Mouse (Mus musculus) G1E (cell line): Measurements from ENCODE around the gene Klhl5. TPM values are rescaled to one million over a fixed set of nuclear protein-coding genes. Genes with fewer than 3 reads are reported as not detected.
A peak's percentile ranks its signal among the peaks of the same experiment; 100 is the strongest.
"Not testable (repeated sequence)": the region's sequence is repeated elsewhere in the genome, so short reads cannot be mapped to it uniquely, and the experiment has no call there.

Experiments
- ATAC-seq: 2 replicates; pipeline ENCODE4 v1.8.0; 2016; ENCODE audit warnings: mild to moderate bottlenecking; ENCODE audit not compliant: insufficient number of reproducible peaks, poor library complexity, low FRiP score, severe bottlenecking; ENCODE audit errors: extremely low read depth
- DNase-seq: peaks from one replicate; pipeline ENCODE4 v3.0.0; 2012; ENCODE audit warnings: low spot score
- H3K27me3 ChIP-seq: 2 replicates; pipeline ENCODE4 v1.6.1; 2012; ENCODE audit warnings: mild to moderate bottlenecking, low read length, inconsistent platforms; ENCODE audit not compliant: insufficient read depth
- H3K36me3 ChIP-seq: replicated peaks from 2 replicates; pipeline ENCODE3; 2012; ENCODE audit warnings: mild to moderate bottlenecking, inconsistent platforms
- H3K4me1 ChIP-seq: 2 replicates; pipeline ENCODE4 v1.6.1; 2012; ENCODE audit warnings: low read depth, low read length, inconsistent platforms, mixed read lengths; ENCODE audit not compliant: insufficient read depth
- H3K4me3 ChIP-seq: 2 replicates; pipeline ENCODE4 v1.5.1; 2012; ENCODE audit warnings: low read depth, mild to moderate bottlenecking, inconsistent platforms, low read length, moderate library complexity, mixed read lengths
- H3K9me3 ChIP-seq: replicated peaks from 2 replicates; pipeline ENCODE4 v1.6.1; 2012; ENCODE audit warnings: inconsistent platforms
- CTCF ChIP-seq: IDR thresholded peaks from 2 replicates; pipeline ENCODE4 v1.5.1; 2012; ENCODE audit warnings: low read depth, low read length, inconsistent platforms, mixed read lengths
- GATA1 ChIP-seq: IDR thresholded peaks from 2 replicates; pipeline ENCODE4 v1.6.1; 2012; ENCODE audit warnings: borderline replicate concordance, low read length, inconsistent platforms, mixed read lengths
- GATA2 ChIP-seq: IDR thresholded peaks from 2 replicates; pipeline ENCODE4 v1.6.1; 2012; ENCODE audit warnings: low read depth, low read length, inconsistent platforms, borderline replicate concordance
- POLR2AphosphoS5 ChIP-seq: IDR thresholded peaks from 2 replicates; pipeline ENCODE4 v1.6.1; 2012; ENCODE audit warnings: low read depth, low read length, inconsistent platforms; ENCODE audit not compliant: insufficient replicate concordance
- TAL1 ChIP-seq: conservative IDR thresholded peaks from 2 replicates; pipeline ENCODE4 v1.6.1; 2012; ENCODE audit warnings: low read depth, low read length, inconsistent platforms, mixed read lengths
- polyA plus RNA-seq: library from polyadenylated mRNA; stranded (reverse); fragments of >175 nt; gene quantifications from 2 replicates; pipeline ENCODE4 v1.2.3, GENCODE M21; 2012
- total RNA-seq, 2 experiments: library from RNA; stranded (forward) in 1 of 2; stranded (reverse) in 1 of 2; fragments of 200-1000 nt in 1 of 2; fragments of >200 nt in 1 of 2; fragmentation: Nextera tagmentation in 1 of 2; gene quantifications; 2 replicates each; pipeline ENCODE4 v1.2.3; 2014 to 2017

Gene Klhl5
- total and polyA plus RNA-seq, 3 experiments = 0.07 to 4.7 (median 0.49) TPM

DNA sequence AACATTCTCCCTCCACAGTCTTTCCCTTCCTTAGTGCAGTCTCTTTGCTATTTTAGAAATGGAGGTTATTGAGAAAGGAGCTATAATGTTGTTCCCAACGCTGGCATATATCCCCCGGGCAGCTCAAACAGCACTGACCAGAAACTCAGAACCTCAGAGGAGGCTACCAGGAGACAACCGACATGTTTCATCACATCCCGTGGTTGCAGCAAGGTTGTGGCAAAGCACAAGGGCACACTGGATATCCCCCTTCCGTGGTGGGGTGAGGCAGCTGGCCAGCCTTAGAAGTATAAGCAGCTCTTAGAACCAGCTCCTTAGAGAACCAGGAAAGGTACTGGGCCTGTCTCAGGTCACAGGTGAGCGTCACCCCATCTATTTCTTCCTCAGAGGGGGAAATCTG is 5.7 kb upstream of the Klhl5 start:
- no peaks in the 10 kb centered on the region for H3K9me3 ChIP-seq
- DNase-seq (no peak), ATAC-seq (no peak)
- H3K27me3 ChIP-seq = peaks cover 2% of the 10 kb centered on the region; the same call in 1 of the 2 replicates
- no peaks in the 10 kb centered on the region for H3K36me3 ChIP-seq
- H3K4me3 ChIP-seq = no peak overlapping the region
- H3K4me1 ChIP-seq = no peaks in the 10 kb centered on the region
- no peak for TF ChIP-seq CTCF
- TF ChIP-seq TAL1 = no peak
- TF ChIP-seq GATA2 = no peak
- no peak for TF ChIP-seq GATA1
- no peak for TF ChIP-seq POLR2AphosphoS5

DNA sequence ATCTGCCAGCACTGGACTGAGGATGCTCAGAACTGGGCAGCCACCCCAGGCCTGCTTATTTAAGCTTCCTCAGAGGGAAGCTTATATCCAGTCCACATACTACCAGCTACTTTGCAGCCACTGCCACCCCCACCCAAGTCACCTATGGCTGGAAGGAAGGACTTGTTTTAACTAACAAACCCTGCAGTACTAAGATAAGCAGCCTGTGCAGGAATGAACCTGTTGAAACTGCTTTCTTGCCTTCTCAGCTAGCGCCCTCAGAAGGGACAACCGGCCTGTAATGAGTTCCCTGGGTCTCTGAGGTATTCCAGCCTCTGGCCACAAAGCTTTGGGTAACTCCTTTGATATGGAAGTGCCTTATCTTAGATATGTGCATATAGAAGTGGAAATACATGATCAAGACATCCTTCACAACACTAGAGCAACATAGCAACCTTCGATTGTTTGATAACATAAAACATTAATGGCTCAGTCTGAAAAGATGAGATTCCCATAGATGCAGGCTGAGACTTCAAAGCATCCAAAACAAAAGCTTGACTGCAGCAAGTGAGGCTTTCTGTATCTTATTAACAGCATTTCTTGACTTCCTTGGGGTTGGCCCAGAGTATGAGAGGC is 5.2 kb upstream of the Klhl5 start:
- Histone ChIP-seq H3K4me3 (no peak overlapping the region), H3K9me3 (no peaks in the 10 kb centered on the region), H3K4me1 (no peaks in the 10 kb centered on the region), H3K36me3 (no peaks in the 10 kb centered on the region), H3K27me3 (peaks cover 2% of the 10 kb centered on the region; the same call in 1 of the 2 replicates)
- no peak for DNase-seq
- TF ChIP-seq GATA2 = no peak
- no peak for TF ChIP-seq CTCF
- no peak for TF ChIP-seq POLR2AphosphoS5
- TF ChIP-seq TAL1 = no peak
- TF ChIP-seq GATA1 = no peak
- no peak for ATAC-seq

DNA sequence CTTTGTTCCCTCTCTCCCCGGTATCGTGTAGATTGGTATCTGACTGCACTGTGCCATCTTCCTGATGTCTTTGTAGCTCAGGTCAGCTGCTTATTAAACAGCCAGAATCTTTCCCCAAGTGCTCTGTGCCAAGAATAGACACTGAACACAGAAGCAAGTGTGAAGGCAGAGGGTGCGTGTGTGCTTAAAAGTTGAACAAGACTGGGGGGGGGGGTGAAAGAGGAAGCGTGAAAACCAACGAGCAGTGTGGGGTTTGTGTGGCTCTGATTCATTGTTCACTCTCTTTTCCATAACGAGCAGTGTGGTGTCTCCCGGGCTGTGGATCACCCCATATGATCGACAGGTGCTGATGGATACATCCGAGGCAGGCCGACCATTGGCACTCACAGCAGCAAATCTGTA is 4.7 kb upstream of the Klhl5 start:
- no peak overlapping the region for H3K4me3 ChIP-seq
- TF ChIP-seq CTCF = no peak
- DNase-seq (no peak), ATAC-seq (no peak)
- no peaks in the 10 kb centered on the region for H3K9me3 ChIP-seq
- H3K36me3 ChIP-seq = no peaks in the 10 kb centered on the region
- H3K4me1 ChIP-seq = no peaks in the 10 kb centered on the region
- H3K27me3 ChIP-seq = peaks cover 2% of the 10 kb centered on the region; the same call in 1 of the 2 replicates

DNA sequence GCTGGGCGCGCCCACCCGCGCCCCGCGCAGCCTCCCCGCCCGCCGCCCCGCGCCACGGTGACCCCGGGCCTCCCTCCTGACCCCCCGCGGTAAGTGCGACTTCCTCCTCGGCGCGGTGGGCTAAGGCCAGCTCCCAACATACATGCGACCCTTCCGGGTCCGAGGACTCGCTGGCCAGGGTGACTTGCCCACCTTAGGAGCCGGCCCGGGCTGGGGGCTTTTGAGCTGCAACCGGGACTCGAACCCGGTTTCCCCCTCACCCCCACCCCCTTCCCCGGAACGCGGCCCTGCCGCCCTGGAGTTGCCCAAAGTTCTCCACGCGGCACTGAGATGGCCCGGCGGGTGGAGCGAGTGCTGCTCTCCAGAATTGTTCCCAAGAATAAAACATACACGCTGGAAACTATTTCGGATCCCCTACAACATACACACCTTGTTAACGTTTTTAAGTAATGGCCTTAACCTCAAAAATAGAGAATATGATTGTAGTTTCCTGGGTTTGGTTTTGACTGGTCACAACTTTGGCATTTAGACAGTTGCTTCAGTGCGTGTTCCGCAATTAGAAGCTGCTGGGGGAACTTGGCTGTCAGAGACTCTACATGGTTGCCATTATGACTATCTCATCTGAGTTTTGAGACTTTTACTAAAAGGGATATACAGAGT is 564 bp downstream of the Klhl5 start:
- DNase-seq = no peak
- TF ChIP-seq GATA2 (no peak), TAL1 (no peak), CTCF (no peak), GATA1 (no peak)
- peak overlapping the region; percentile 42; the same call in 1 of the 2 replicates for H3K4me3 ChIP-seq
- H3K9me3 ChIP-seq = no peaks in the 10 kb centered on the region
- ATAC-seq = no peak
- no peaks in the 10 kb centered on the region for H3K4me1 ChIP-seq
- no peaks in the 10 kb centered on the region for H3K36me3 ChIP-seq
- no peaks in the 10 kb centered on the region; the same call in 1 of the 2 replicates for H3K27me3 ChIP-seq

DNA sequence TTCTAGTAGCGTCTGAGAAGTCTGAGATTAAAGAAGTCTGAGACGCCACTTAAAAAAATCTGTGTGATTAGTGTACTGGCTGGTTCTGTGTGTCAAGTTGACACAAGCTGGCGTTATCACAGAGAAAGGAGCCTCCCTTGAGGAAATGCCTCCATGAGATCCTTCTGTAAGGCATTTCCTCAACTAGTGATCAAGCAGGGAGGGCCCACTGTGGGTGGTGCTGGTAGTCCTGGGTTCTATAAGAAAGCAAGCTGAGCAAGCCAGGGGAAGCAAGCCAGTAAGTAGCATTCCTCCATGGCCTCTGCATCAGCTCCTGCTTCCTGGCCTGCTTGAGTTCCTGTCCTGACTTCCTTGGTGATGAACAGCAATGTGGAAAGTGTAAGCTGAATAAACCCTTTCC is 4.9 kb downstream of the Klhl5 start:
- H3K9me3 ChIP-seq, ATAC-seq, DNase-seq: not testable (repeated sequence)

DNA sequence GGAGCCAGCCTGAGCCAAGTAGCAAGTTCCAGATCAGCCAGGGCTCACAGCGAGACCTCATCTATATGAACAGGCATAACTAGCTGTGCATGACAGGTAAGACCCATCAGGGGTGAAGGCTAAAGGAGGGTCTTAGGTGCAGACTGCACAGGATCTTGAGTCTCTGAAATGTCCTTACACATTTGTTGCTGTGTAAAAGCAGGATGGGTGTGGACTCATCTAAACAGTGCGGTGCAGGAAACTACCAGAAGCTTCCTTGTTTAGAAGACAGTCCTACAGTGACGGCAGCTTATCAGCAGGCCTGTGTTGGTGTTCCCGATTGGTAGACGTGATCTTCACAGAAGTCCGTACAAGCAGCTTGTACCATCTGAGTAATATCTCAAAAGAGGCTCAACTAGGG is 6.0 kb downstream of the Klhl5 start:
- H3K4me1 ChIP-seq = no peaks in the 10 kb centered on the region
- no peak overlapping the region for H3K4me3 ChIP-seq
- no peaks in the 10 kb centered on the region; the same call in 1 of the 2 replicates for H3K27me3 ChIP-seq
- DNase-seq (no peak), ATAC-seq (no peak)
- no peaks in the 10 kb centered on the region for H3K36me3 ChIP-seq
- H3K9me3 ChIP-seq = no peaks in the 10 kb centered on the region
- TF ChIP-seq CTCF = no peak
- TF ChIP-seq GATA1 = no peak
- no peak for TF ChIP-seq POLR2AphosphoS5
- no peak for TF ChIP-seq GATA2
- no peak for TF ChIP-seq TAL1

More for the DNA sequence above, 4.9 kb downstream of the Klhl5 start:
- not testable (repeated sequence) for H3K36me3 ChIP-seq, H3K4me3 ChIP-seq, H3K27me3 ChIP-seq, H3K4me1 ChIP-seq

DNA sequence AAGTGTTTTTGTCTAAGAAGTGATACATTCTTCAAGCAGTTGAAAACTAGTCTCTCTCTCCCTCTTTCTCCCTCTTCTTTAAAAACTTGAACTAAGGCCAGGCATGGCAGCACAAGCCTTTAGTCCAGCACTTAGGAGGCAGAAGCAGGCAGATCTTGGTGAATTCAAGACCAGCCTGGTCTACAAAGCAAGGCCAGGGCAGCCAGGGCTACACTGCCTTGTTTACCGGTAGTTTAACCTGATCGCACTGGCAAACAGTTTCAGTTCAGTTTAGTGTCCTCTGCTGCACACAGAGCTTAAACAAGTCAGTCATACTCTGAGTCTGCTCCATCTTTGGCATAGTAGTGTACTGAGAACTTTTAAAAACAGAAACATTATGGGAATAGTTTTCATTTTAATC is 9.4 kb downstream of the Klhl5 start:
- no peaks in the 10 kb centered on the region for H3K4me1 ChIP-seq
- H3K36me3 ChIP-seq = no peaks in the 10 kb centered on the region
- H3K9me3 ChIP-seq = no peaks in the 10 kb centered on the region
- H3K4me3 ChIP-seq = no peak overlapping the region
- TF ChIP-seq GATA2 (no peak), TAL1 (no peak), CTCF (no peak), POLR2AphosphoS5 (no peak), GATA1 (no peak)
- no peak for ATAC-seq
- no peak for DNase-seq
- no peaks in the 10 kb centered on the region for H3K27me3 ChIP-seq
